Mouse (Mus musculus) bone marrow macrophage, adult 2 months (primary cell): ENCODE measurements around the gene Clip2.

Experiments
- CTCF ChIP-seq: IDR thresholded peaks from 2 replicates; pipeline ENCODE4 v1.5.1; 2012; ENCODE audit warnings: low read depth, mild to moderate bottlenecking, low read length, moderate library complexity
- POLR2A ChIP-seq: IDR thresholded peaks from 2 replicates; pipeline ENCODE4 v1.6.1; 2012; ENCODE audit warnings: mild to moderate bottlenecking, low read depth, low read length, borderline replicate concordance

GRCm38 (mm10) chr5:134467030-134467549 is 85.1 kb downstream of the Clip2 start:
- TF ChIP-seq CTCF (no peak), POLR2A (no peak)
